Mouse (Mus musculus) hindbrain, embryonic 14.5 days (tissue): ENCODE measurements around the gene Lce1c. TPM values are rescaled to one million over a fixed set of nuclear protein-coding genes. Genes with fewer than 3 reads are reported as not detected.

ENCODE experiments used
- ATAC-seq: fragments of 200-750 bp; cut with Nextera tagmentation; 2 replicates; pipeline ENCODE4 v1.8.0; 2017; ENCODE audit warnings: moderate number of reproducible peaks, mild to moderate bottlenecking, moderate TSS enrichment, moderate library complexity; ENCODE audit not compliant: low FRiP score
- DNase-seq: peaks from one replicate; pipeline ENCODE4 v3.0.0-alpha.2; 2015; ENCODE audit warnings: low spot score
- H3K27ac ChIP-seq: fragments of 300-500 bp; sonication (generic); 2 replicates; pipeline ENCODE4 v1.5.1; 2014; ENCODE audit warnings: mild to moderate bottlenecking, moderate library complexity
- H3K27me3 ChIP-seq: fragments of 300-500 bp; sonication (generic); 2 replicates; pipeline ENCODE4 v1.6.1; 2014; ENCODE audit warnings: mild to moderate bottlenecking, low read length, mixed read lengths; ENCODE audit not compliant: control insufficient read depth, insufficient read depth
- H3K36me3 ChIP-seq: fragments of 300-500 bp; sonication (generic); replicated peaks from 2 replicates; pipeline ENCODE4 v1.6.1; 2014; ENCODE audit not compliant: control insufficient read depth, insufficient read depth
- H3K4me1 ChIP-seq: fragments of 300-500 bp; sonication (generic); replicated peaks from 2 replicates; pipeline ENCODE4 v1.6.1; 2014; ENCODE audit warnings: antibody characterized with exemption, low read length, mixed read lengths; ENCODE audit not compliant: control insufficient read depth, insufficient read depth
- H3K4me2 ChIP-seq: fragments of 300-500 bp; sonication (generic); replicated peaks from 2 replicates; pipeline ENCODE4 v1.6.1; 2014; ENCODE audit warnings: mild to moderate bottlenecking, moderate library complexity
- H3K4me3 ChIP-seq: fragments of 300-500 bp; sonication (generic); replicated peaks from 2 replicates; pipeline ENCODE4 v1.5.1; 2014; ENCODE audit warnings: mild to moderate bottlenecking, low read length
- H3K9ac ChIP-seq: fragments of 300-500 bp; sonication (generic); 2 replicates; pipeline ENCODE4 v1.6.1; 2014
- H3K9me3 ChIP-seq: fragments of 300-500 bp; sonication (generic); 2 replicates; pipeline ENCODE4 v1.6.1; 2016; ENCODE audit warnings: low read length; ENCODE audit not compliant: control insufficient read depth
- WGBS: fragments of 180-500 bp; shearing (Covaris S2); extraction: QIAGEN DNeasy Blood & Tissue Kit; methylation state at CpG from one replicate; pipeline ENCODE4 v1.1.7; 2014; 5-methylcytosine and 5-hydroxymethylcytosine counted together
- polyA plus RNA-seq: library from polyadenylated mRNA; unstranded; fragments of >200 nt; fragmentation: Nextera tagmentation; extraction: Ambion mirVana; gene quantifications from 2 replicates; pipeline ENCODE4 v1.2.1, GENCODE M21; 2014

Lce1c gene
- polyA plus RNA-seq, 1 experiment from 2014 or later: not detected

DNA sequence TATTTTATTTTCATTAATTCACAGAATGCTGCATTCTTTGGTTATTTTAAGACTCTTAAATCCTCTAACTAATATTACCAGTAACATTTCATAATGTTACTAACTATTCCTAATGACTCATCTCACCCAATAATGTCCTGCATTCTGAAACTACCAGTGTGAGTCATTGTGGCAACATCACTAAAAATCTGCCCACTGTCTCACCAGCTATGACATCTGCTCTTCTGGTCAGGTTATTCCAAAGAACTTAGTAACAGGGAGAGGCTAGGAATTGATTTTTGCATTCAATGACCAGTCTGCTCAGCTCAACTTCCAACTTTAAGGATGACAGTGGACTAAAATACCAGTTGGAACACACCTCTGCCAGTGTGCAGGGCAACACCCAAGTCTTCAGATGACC, 12.6 kb downstream of the Lce1c start:
- Histone ChIP-seq H3K9ac (no peak overlapping the region), H3K9me3 (no peaks in the 10 kb centered on the region), H3K27ac (no peak overlapping the region), H3K27me3 (no peaks in the 10 kb centered on the region), H3K4me1 (no peaks in the 10 kb centered on the region), H3K36me3 (no peaks in the 10 kb centered on the region), H3K4me3 (no peak overlapping the region), H3K4me2 (no peak overlapping the region)
- ATAC-seq (no peak), DNase-seq (no peak)

DNA sequence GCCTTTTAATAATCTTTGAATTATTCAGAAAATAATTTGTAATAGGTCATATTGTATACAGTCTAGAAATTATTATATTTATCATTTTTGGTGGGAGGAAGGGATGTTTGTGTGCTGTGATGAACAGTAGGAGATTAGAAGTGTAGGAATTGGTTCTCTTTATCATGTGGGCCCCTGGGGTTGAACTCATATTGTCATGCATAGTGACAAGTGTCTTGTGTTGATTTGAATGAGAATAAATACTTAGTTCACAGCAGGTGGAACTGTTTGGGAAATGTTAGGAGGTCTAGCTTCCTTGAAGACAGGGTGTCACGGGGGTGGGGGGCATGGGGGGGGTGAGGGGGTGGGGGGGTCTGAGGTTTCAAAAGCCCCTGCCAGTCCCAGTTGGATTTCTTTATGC, 15.6 kb downstream of the Lce1c start:
- H3K9ac ChIP-seq: no peak overlapping the region
- 8% methylated on average over 1 of the region's 1 CpGs for WGBS
- H3K4me1 ChIP-seq: no peaks in the 10 kb centered on the region
- no peak overlapping the region for H3K4me3 ChIP-seq
- H3K4me2 ChIP-seq: no peak overlapping the region
- ATAC-seq: no peak
- no peaks in the 10 kb centered on the region for H3K27me3 ChIP-seq
- no peak overlapping the region for H3K27ac ChIP-seq
- no peaks in the 10 kb centered on the region for H3K36me3 ChIP-seq
- H3K9me3 ChIP-seq: no peaks in the 10 kb centered on the region
- DNase-seq: no peak

DNA sequence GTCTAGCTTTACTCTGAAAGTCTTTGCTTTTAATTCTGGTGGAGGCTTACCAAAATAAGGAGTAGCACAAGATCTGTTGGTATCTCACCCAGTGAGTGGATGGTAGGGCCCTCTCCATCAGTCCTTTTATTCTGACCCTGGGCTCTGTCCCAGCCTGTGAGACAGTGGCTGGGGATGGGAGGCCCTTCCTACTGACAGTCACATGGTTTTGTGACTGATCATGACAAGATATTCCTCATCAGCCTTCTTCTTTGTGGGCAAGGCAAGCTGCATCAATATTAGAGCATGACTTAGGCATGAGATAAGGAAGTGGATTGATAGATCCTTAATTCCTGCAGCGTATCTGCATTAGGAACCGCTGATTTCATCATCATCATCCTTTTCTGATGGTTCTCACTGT, 29.9 kb downstream of the Lce1c start, which contains the start of gene Lce1e:
Lce1e (minus strand) TSS at position 101 of the 400 bp plus-strand sequence.
- 90% methylated on average over 2 of the region's 2 CpGs for WGBS
- Histone ChIP-seq H3K27me3 (no peaks in the 10 kb centered on the region), H3K36me3 (no peaks in the 10 kb centered on the region), H3K9me3 (no peaks in the 10 kb centered on the region), H3K9ac (no peak within 1 kb of the TSS), H3K4me2 (no peak within 1 kb of the TSS), H3K4me1 (no peaks in the 10 kb centered on the region), H3K27ac (no peak within 1 kb of the TSS), H3K4me3 (no peak within 1 kb of the TSS)
- no peak for DNase-seq
- ATAC-seq: no peak

DNA sequence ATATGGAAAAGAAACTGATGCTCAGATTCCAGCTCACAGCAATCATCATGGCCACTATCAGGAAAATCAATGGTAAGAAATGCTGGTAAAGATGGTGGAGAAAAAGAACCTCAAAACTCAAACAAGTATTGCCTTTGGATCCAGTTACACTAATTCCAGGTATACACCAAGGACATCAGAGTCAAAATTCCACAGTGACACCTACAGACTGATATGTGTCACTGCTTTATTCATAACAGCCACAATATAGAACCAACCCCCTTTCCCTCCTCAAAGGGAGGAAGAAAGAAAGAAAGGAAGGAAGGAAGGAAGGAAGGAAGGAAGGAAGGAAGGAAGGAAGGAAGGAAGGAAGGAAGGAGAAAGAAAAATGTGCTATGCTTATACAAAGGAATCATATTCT, 36.1 kb downstream of the Lce1c start:
- Histone ChIP-seq H3K36me3 (no peaks in the 10 kb centered on the region), H3K4me1 (no peaks in the 10 kb centered on the region), H3K4me2 (no peak overlapping the region), H3K9ac (no peak overlapping the region), H3K9me3 (no peaks in the 10 kb centered on the region), H3K4me3 (no peak overlapping the region), H3K27ac (no peak overlapping the region), H3K27me3 (no peaks in the 10 kb centered on the region)
- ATAC-seq: no peak
- no peak for DNase-seq

GRCm38 (mm10) chr3:92720250-92720649, 41.2 kb downstream of the Lce1c start, which contains the start of gene Lce1f:
Gene Lce1f, minus strand, starts transcription at chr3:92720350.
- no peaks in the 10 kb centered on the region for H3K36me3 ChIP-seq
- 82% methylated on average over 3 of the region's 3 CpGs for WGBS
- no peak within 1 kb of the TSS for H3K4me2 ChIP-seq
- ATAC-seq (no peak), DNase-seq (no peak)
- H3K4me3 ChIP-seq: no peak within 1 kb of the TSS
- H3K9me3 ChIP-seq: no peaks in the 10 kb centered on the region
- no peak within 1 kb of the TSS for H3K9ac ChIP-seq
- no peaks in the 10 kb centered on the region for H3K4me1 ChIP-seq
- H3K27me3 ChIP-seq: no peaks in the 10 kb centered on the region
- H3K27ac ChIP-seq: no peak within 1 kb of the TSS

GRCm38 (mm10) chr3:92722631-92723030, 43.6 kb downstream of the Lce1c start:
- H3K4me2 ChIP-seq: no peak overlapping the region
- no peak overlapping the region for H3K4me3 ChIP-seq
- WGBS: 96% methylated on average over 5 of the region's 5 CpGs
- H3K9me3 ChIP-seq: no peaks in the 10 kb centered on the region
- DNase-seq (no peak), ATAC-seq (no peak)
- H3K36me3 ChIP-seq: no peaks in the 10 kb centered on the region
- H3K27me3 ChIP-seq: no peaks in the 10 kb centered on the region
- H3K9ac ChIP-seq: no peak overlapping the region
- no peaks in the 10 kb centered on the region for H3K4me1 ChIP-seq
- H3K27ac ChIP-seq: no peak overlapping the region

Other genes starting within 250 kb of the Lce1c start
- gene Gm9774, start 249.8 kb upstream of the Lce1c start, polyA plus RNA-seq: 6.2 and 7.5 TPM in 2 replicates
- gene Sprr2k, start 246.7 kb upstream of the Lce1c start, polyA plus RNA-seq: not detected in 2 replicates
- gene Sprr1b, start 240.5 kb upstream of the Lce1c start, polyA plus RNA-seq: not detected in 2 replicates
- gene Sprr3, start 220.5 kb upstream of the Lce1c start, polyA plus RNA-seq: not detected in 2 replicates
- gene Sprr1a, start 193.4 kb upstream of the Lce1c start, polyA plus RNA-seq: not detected in 2 replicates
- not detected in 2 replicates for gene Sprr4, start 178.8 kb upstream of the Lce1c start, polyA plus RNA-seq
- not detected in 2 replicates for gene 2310046K23Rik, start 144.7 kb upstream of the Lce1c start, polyA plus RNA-seq
- gene Ivl, start 105.5 kb upstream of the Lce1c start, polyA plus RNA-seq: not detected in 2 replicates
- gene Smcp, start 90.2 kb upstream of the Lce1c start, polyA plus RNA-seq: not detected in 2 replicates
- gene 2210017I01Rik, start 71.8 kb upstream of the Lce1c start, polyA plus RNA-seq: not detected in 2 replicates
- not detected in 2 replicates for gene Lce6a, start 57.6 kb upstream of the Lce1c start, polyA plus RNA-seq
- not detected in 2 replicates for gene Lce1a1, start 30.9 kb upstream of the Lce1c start, polyA plus RNA-seq
- gene Lce1b, start 22.3 kb upstream of the Lce1c start, polyA plus RNA-seq: not detected in 2 replicates
- gene Lce1a2, start 8.9 kb upstream of the Lce1c start, polyA plus RNA-seq: not detected in 2 replicates
- gene Lce1d, start 8.0 kb downstream of the Lce1c start, polyA plus RNA-seq: not detected in 2 replicates
- not detected in 2 replicates for gene Lce1e, start 29.8 kb downstream of the Lce1c start, polyA plus RNA-seq
- not detected in 2 replicates for gene Lce1f, start 41.1 kb downstream of the Lce1c start, polyA plus RNA-seq
- gene Gm38119, start 59.8 kb downstream of the Lce1c start, polyA plus RNA-seq: not detected in 2 replicates
- gene Lce1g, start 73.1 kb downstream of the Lce1c start, polyA plus RNA-seq: not detected in 2 replicates
- not detected in 2 replicates for gene Lce1h, start 85.8 kb downstream of the Lce1c start, polyA plus RNA-seq
- not detected in 2 replicates for gene Lce1i, start 99.7 kb downstream of the Lce1c start, polyA plus RNA-seq
- not detected in 2 replicates for gene Lce1j, start 111.3 kb downstream of the Lce1c start, polyA plus RNA-seq
- gene Lce1k, start 128.6 kb downstream of the Lce1c start, polyA plus RNA-seq: not detected in 2 replicates
- gene Kprp, start 148.0 kb downstream of the Lce1c start, polyA plus RNA-seq: not detected in 2 replicates
- not detected in 2 replicates for gene Lce1l, start 172.0 kb downstream of the Lce1c start, polyA plus RNA-seq
- gene 2310050C09Rik, start 191.0 kb downstream of the Lce1c start, polyA plus RNA-seq: not detected in 2 replicates
- gene Lce3a, start 247.0 kb downstream of the Lce1c start, polyA plus RNA-seq: not detected in 2 replicates